Mouse (Mus musculus) midbrain, embryonic 14.5 days (tissue): ENCODE results near the gene Diras1. TPM values are rescaled to one million over a fixed set of nuclear protein-coding genes. Genes with fewer than 3 reads are reported as not detected.

Experiments used
- polyA plus RNA-seq: library from polyadenylated mRNA; unstranded; fragments of >200 nt; fragmentation: Nextera tagmentation; extraction: Ambion mirVana; gene quantifications from 2 replicates; pipeline ENCODE4 v1.2.1, GENCODE M21; 2014

The Diras1 gene
- polyA plus RNA-seq, 1 experiment from 2014 or later: 24.0 TPM

Other genes starting within 250 kb of the Diras1 start
- 57.2 and 75.1 TPM in 2 replicates for gene Sf3a2, start 227.5 kb downstream of the Diras1 start, polyA plus RNA-seq
- gene Plekhj1, start 227.0 kb downstream of the Diras1 start, polyA plus RNA-seq: 107 and 116 TPM in 2 replicates
- 0.12 TPM in 1 of 2 replicates, not detected in the other for gene Amh, start 220.4 kb downstream of the Diras1 start, polyA plus RNA-seq
- gene Jsrp1, start 212.2 kb downstream of the Diras1 start, polyA plus RNA-seq: 0.23 and 0.30 TPM in 2 replicates
- 1,218 and 1,334 TPM in 2 replicates for gene Oaz1, start 199.0 kb downstream of the Diras1 start, polyA plus RNA-seq
- 6.2 and 7.3 TPM in 2 replicates for gene Lingo3, start 181.6 kb downstream of the Diras1 start, polyA plus RNA-seq
- gene Lsm7, start 170.5 kb downstream of the Diras1 start, polyA plus RNA-seq: 256 and 328 TPM in 2 replicates
- gene Sppl2b, start 170.4 kb downstream of the Diras1 start, polyA plus RNA-seq: 60.5 and 62.7 TPM in 2 replicates
- gene Tmprss9, start 153.8 kb downstream of the Diras1 start, polyA plus RNA-seq: 0.26 TPM in 1 of 2 replicates, not detected in the other
- gene Timm13, start 124.7 kb downstream of the Diras1 start, polyA plus RNA-seq: 331 and 393 TPM in 2 replicates
- gene Lmnb2, start 107.4 kb downstream of the Diras1 start, polyA plus RNA-seq: 13.9 and 20.0 TPM in 2 replicates
- gene Gadd45b, start 95.6 kb downstream of the Diras1 start, polyA plus RNA-seq: 4.3 and 8.0 TPM in 2 replicates
- 11.5 and 11.6 TPM in 2 replicates for gene Gng7, start 10.7 kb downstream of the Diras1 start, polyA plus RNA-seq
- gene Slc39a3, start 11.8 kb upstream of the Diras1 start, polyA plus RNA-seq: 32.4 and 34.9 TPM in 2 replicates
- 259 and 292 TPM in 2 replicates for gene Sgta, start 34.5 kb upstream of the Diras1 start, polyA plus RNA-seq
- 31.2 and 38.2 TPM in 2 replicates for gene Thop1, start 44.4 kb upstream of the Diras1 start, polyA plus RNA-seq
- gene Creb3l3, start 73.2 kb upstream of the Diras1 start, polyA plus RNA-seq: 0.09 and 0.31 TPM in 2 replicates
- gene Map2k2, start 80.3 kb upstream of the Diras1 start, polyA plus RNA-seq: 236 and 240 TPM in 2 replicates
- 8.1 and 12.4 TPM in 2 replicates for gene Zbtb7a, start 109.6 kb upstream of the Diras1 start, polyA plus RNA-seq
- gene Pias4, start 142.3 kb upstream of the Diras1 start, polyA plus RNA-seq: 49.2 and 55.7 TPM in 2 replicates
- gene Eef2, start 151.0 kb upstream of the Diras1 start, polyA plus RNA-seq: 479 and 528 TPM in 2 replicates
- gene Dapk3, start 157.3 kb upstream of the Diras1 start, polyA plus RNA-seq: 63.3 and 66.9 TPM in 2 replicates
- gene 4930442H23Rik, start 158.2 kb upstream of the Diras1 start, polyA plus RNA-seq: 0.23 TPM in 1 of 2 replicates, not detected in the other
- not detected in 2 replicates for gene Nmrk2, start 176.4 kb upstream of the Diras1 start, polyA plus RNA-seq
- 82.4 and 118 TPM in 2 replicates for gene Atcay, start 205.2 kb upstream of the Diras1 start, polyA plus RNA-seq
- gene Zfr2, start 207.5 kb upstream of the Diras1 start, polyA plus RNA-seq: 20.3 and 21.7 TPM in 2 replicates
- gene Matk, start 227.3 kb upstream of the Diras1 start, polyA plus RNA-seq: 14.8 and 29.4 TPM in 2 replicates
- gene Mrpl54, start 241.3 kb upstream of the Diras1 start, polyA plus RNA-seq: 121 and 152 TPM in 2 replicates
- 25.1 and 27.5 TPM in 2 replicates for gene Apba3, start 241.3 kb upstream of the Diras1 start, polyA plus RNA-seq